Mouse (Mus musculus): ENCODE measurements around the gene BC048562. TPM values are rescaled to one million over a fixed set of nuclear protein-coding genes. Genes with fewer than 3 reads are reported as not detected.
A peak's percentile ranks its signal among the peaks of the same experiment; 100 is the strongest.

The BC048562 gene
- polyA plus RNA-seq, 1 experiment, result not detected

DNA sequence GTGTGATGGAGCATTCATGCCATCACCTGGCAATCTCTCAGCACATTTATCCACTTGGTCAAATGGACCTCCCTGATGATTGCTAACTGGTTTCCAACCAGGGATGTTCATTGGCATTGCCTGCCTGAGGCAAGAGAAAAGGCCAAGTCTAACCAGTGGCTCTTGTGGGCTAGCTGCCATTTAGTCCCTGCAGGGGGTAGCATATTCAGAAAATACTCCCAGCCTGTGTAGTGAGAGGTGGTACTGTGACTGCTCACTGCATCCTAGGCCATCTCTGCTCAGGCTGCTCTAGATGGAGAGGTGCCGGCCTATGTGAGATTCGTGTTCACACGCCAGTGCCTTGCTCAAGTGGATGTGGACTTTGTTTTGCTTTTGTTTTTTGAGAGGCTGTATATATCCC is 38.0 kb upstream of the BC048562 start:
- peaks cover 4% of the 10 kb centered on the region; the same call in 1 of the 2 replicates for H3K36me3 ChIP-seq (ENCODE audit: control insufficient read depth, insufficient read depth, low read length)
- WGBS, result 94% methylated on average over 3 of the region's 3 CpGs
- H3K4me3 ChIP-seq (ENCODE audit: extremely low read depth, insufficient read depth, insufficient read length), result no peak overlapping the region
- no peak for DNase-seq (ENCODE audit: low read depth in 1 of 2, low spot score in 2 of 2)
- no peaks in the 10 kb centered on the region for H3K27me3 ChIP-seq (ENCODE audit: control insufficient read depth, insufficient read depth, low read length)
- TF ChIP-seq CTCF (IDR thresholded peaks at IDR 0.05; ENCODE audit: extremely low read depth, insufficient read depth, insufficient read length, insufficient replicate concordance), result no peak
- TF ChIP-seq POLR2A (IDR thresholded peaks at IDR 0.05; ENCODE audit: low read depth, low read length), result no peak
- H3K4me1 ChIP-seq (ENCODE audit: control insufficient read depth, insufficient read depth, insufficient read length), result no peaks in the 10 kb centered on the region
- H3K27ac ChIP-seq (ENCODE audit: insufficient read depth, low read length), result no peak overlapping the region

GRCm38 (mm10) chr9:108401186-108401960 is 34.9 kb upstream of the BC048562 start:
- no peak for TF ChIP-seq POLR2A (IDR thresholded peaks at IDR 0.05; ENCODE audit: low read depth, low read length)
- no peak for TF ChIP-seq CTCF (IDR thresholded peaks at IDR 0.05; ENCODE audit: extremely low read depth, insufficient read depth, insufficient read length, insufficient replicate concordance)
- Histone ChIP-seq H3K4me3 (ENCODE audit: extremely low read depth, insufficient read depth, insufficient read length) (no peak overlapping the region), H3K27me3 (ENCODE audit: control insufficient read depth, insufficient read depth, low read length) (no peaks in the 10 kb centered on the region), H3K36me3 (ENCODE audit: control insufficient read depth, insufficient read depth, low read length) (no peaks in the 10 kb centered on the region), H3K27ac (ENCODE audit: insufficient read depth, low read length) (no peak overlapping the region), H3K4me1 (ENCODE audit: control insufficient read depth, insufficient read depth, insufficient read length) (no peaks in the 10 kb centered on the region)
- 86% methylated on average over 7 of the region's 7 CpGs for WGBS
- no peak for DNase-seq (ENCODE audit: low read depth in 1 of 2, low spot score in 2 of 2)

GRCm38 (mm10) chr9:108403081-108403480 is 33.2 kb upstream of the BC048562 start:
- no peak for TF ChIP-seq CTCF (IDR thresholded peaks at IDR 0.05; ENCODE audit: extremely low read depth, insufficient read depth, insufficient read length, insufficient replicate concordance)
- TF ChIP-seq POLR2A (IDR thresholded peaks at IDR 0.05; ENCODE audit: low read depth, low read length), result no peak
- Histone ChIP-seq H3K4me3 (ENCODE audit: extremely low read depth, insufficient read depth, insufficient read length) (no peak overlapping the region), H3K27ac (ENCODE audit: insufficient read depth, low read length) (no peak overlapping the region), H3K27me3 (ENCODE audit: control insufficient read depth, insufficient read depth, low read length) (no peaks in the 10 kb centered on the region), H3K4me1 (ENCODE audit: control insufficient read depth, insufficient read depth, insufficient read length) (no peaks in the 10 kb centered on the region), H3K36me3 (ENCODE audit: control insufficient read depth, insufficient read depth, low read length) (no peaks in the 10 kb centered on the region)
- 86% methylated on average over 4 of the region's 4 CpGs for WGBS
- DNase-seq (ENCODE audit: low read depth in 1 of 2, low spot score in 2 of 2), result no peak

- Histone ChIP-seq H3K27me3 (ENCODE audit: control insufficient read depth, insufficient read depth, low read length) (no peaks in the 10 kb centered on the region), H3K27ac (ENCODE audit: insufficient read depth, low read length) (no peak overlapping the region), H3K36me3 (ENCODE audit: control insufficient read depth, insufficient read depth, low read length) (no peaks in the 10 kb centered on the region), H3K4me1 (ENCODE audit: control insufficient read depth, insufficient read depth, insufficient read length) (no peaks in the 10 kb centered on the region), H3K4me3 (ENCODE audit: extremely low read depth, insufficient read depth, insufficient read length) (no peak overlapping the region)
- DNase-seq (ENCODE audit: low read depth in 1 of 2, low spot score in 2 of 2), result no peak
- WGBS, result 84% methylated on average over 8 of the region's 8 CpGs
- no peak for TF ChIP-seq CTCF (IDR thresholded peaks at IDR 0.05; ENCODE audit: extremely low read depth, insufficient read depth, insufficient read length, insufficient replicate concordance)
- no peak for TF ChIP-seq POLR2A (IDR thresholded peaks at IDR 0.05; ENCODE audit: low read depth, low read length)
Measured at GRCm38 (mm10) chr9:108404451-108404850, 31.8 kb upstream of the BC048562 start.

GRCm38 (mm10) chr9:108409535-108409934 is 26.7 kb upstream of the BC048562 start:
- Histone ChIP-seq H3K4me1 (ENCODE audit: control insufficient read depth, insufficient read depth, insufficient read length) (no peaks in the 10 kb centered on the region), H3K27ac (ENCODE audit: insufficient read depth, low read length) (no peak overlapping the region), H3K27me3 (ENCODE audit: control insufficient read depth, insufficient read depth, low read length) (no peaks in the 10 kb centered on the region), H3K36me3 (ENCODE audit: control insufficient read depth, insufficient read depth, low read length) (no peaks in the 10 kb centered on the region), H3K4me3 (ENCODE audit: extremely low read depth, insufficient read depth, insufficient read length) (no peak overlapping the region)
- WGBS, result 90% methylated on average over 4 of the region's 4 CpGs
- TF ChIP-seq POLR2A (IDR thresholded peaks at IDR 0.05; ENCODE audit: low read depth, low read length), result no peak
- no peak for TF ChIP-seq CTCF (IDR thresholded peaks at IDR 0.05; ENCODE audit: extremely low read depth, insufficient read depth, insufficient read length, insufficient replicate concordance)
- DNase-seq (ENCODE audit: low read depth in 1 of 2, low spot score in 2 of 2), result no peak

GRCm38 (mm10) chr9:108411381-108411942 is 24.8 kb upstream of the BC048562 start:
- no peak overlapping the region for H3K27ac ChIP-seq (ENCODE audit: insufficient read depth, low read length)
- WGBS, result 88% methylated on average over 9 of the region's 9 CpGs
- H3K27me3 ChIP-seq (ENCODE audit: control insufficient read depth, insufficient read depth, low read length), result no peaks in the 10 kb centered on the region
- H3K36me3 ChIP-seq (ENCODE audit: control insufficient read depth, insufficient read depth, low read length), result no peaks in the 10 kb centered on the region
- H3K4me3 ChIP-seq (ENCODE audit: extremely low read depth, insufficient read depth, insufficient read length), result no peak overlapping the region
- no peaks in the 10 kb centered on the region for H3K4me1 ChIP-seq (ENCODE audit: control insufficient read depth, insufficient read depth, insufficient read length)
- DNase-seq (ENCODE audit: low read depth in 1 of 2, low spot score in 2 of 2), result no peak
- TF ChIP-seq POLR2A (IDR thresholded peaks at IDR 0.05; ENCODE audit: low read depth, low read length) (no peak), CTCF (IDR thresholded peaks at IDR 0.05; ENCODE audit: extremely low read depth, insufficient read depth, insufficient read length, insufficient replicate concordance) (no peak)

DNA sequence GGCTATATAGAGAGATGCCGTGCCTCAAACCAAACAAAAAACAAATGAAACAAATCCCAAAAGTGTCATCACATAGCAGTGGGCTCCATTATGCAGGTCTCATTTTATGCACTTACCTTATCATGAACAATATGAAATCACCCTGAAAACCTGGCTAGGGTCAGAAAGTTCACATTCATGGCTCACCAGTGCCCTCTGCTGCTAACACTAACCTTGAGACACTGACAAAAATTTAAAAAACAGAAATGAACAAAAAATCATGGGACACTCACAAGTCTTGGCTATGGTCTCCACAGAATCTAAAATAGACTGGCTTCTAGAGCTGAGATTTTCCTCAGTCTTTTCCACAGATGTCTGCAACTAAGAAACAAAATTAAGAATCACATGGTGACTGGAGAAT is 24.1 kb upstream of the BC048562 start:
- H3K27me3 ChIP-seq (ENCODE audit: control insufficient read depth, insufficient read depth, low read length), result no peaks in the 10 kb centered on the region
- TF ChIP-seq CTCF (IDR thresholded peaks at IDR 0.05; ENCODE audit: extremely low read depth, insufficient read depth, insufficient read length, insufficient replicate concordance) (no peak), POLR2A (IDR thresholded peaks at IDR 0.05; ENCODE audit: low read depth, low read length) (no peak)
- H3K36me3 ChIP-seq (ENCODE audit: control insufficient read depth, insufficient read depth, low read length), result no peaks in the 10 kb centered on the region
- no peak overlapping the region for H3K27ac ChIP-seq (ENCODE audit: insufficient read depth, low read length)
- DNase-seq (ENCODE audit: low read depth in 1 of 2, low spot score in 2 of 2), result peak in 1 of 2 experiments; percentile 5
- no peaks in the 10 kb centered on the region for H3K4me1 ChIP-seq (ENCODE audit: control insufficient read depth, insufficient read depth, insufficient read length)
- H3K4me3 ChIP-seq (ENCODE audit: extremely low read depth, insufficient read depth, insufficient read length), result no peak overlapping the region
- 81% methylated on average over 1 of the region's 1 CpGs for WGBS
